In genomic region chr11:99040346-99040974, GRCm38 (mm10) we compare ENCODE assay signal across 8 mouse cellular contexts. TPM values are rescaled to one million over a fixed set of nuclear protein-coding genes. Genes with fewer than 3 reads are reported as not detected.
DNase-seq lines count a peak whose midpoint lies in the region; ATAC-seq and TF ChIP-seq lines count a peak whose summit lies in the region.

No protein-coding gene starts in this region.

- peak overlapping the region; percentile 19 for H3ac ChIP-seq in C2C12 (ENCODE audit: control insufficient read depth, insufficient read length, low read depth)

- H3K9ac ChIP-seq in midbrain, embryonic 15.5 days, result peak overlapping the region; percentile 77

- no peaks in the 10 kb centered on the region for H3K9me3 ChIP-seq in limb, embryonic 10.5 days (replicated peaks)
- no peaks in the 10 kb centered on the region for H3K9me3 ChIP-seq in midbrain, embryonic 15.5 days

- peaks cover 15% of the 10 kb centered on the region for H3K79me3 ChIP-seq in C2C12 (ENCODE audit: low read depth)

- H3K79me2 ChIP-seq in C2C12 (ENCODE audit: control insufficient read depth, insufficient read depth), result peaks cover 48% of the 10 kb centered on the region

- H3K4me2 ChIP-seq in midbrain, embryonic 15.5 days, result peak overlapping the region; percentile 99

- no peaks in the 10 kb centered on the region for H3K27me3 ChIP-seq in C2C12 (ENCODE audit: control insufficient read depth, insufficient read depth, insufficient read length)
- no peaks in the 10 kb centered on the region for H3K27me3 ChIP-seq in limb, embryonic 10.5 days (ENCODE audit: low read depth, poor library complexity, severe bottlenecking)
- no peaks in the 10 kb centered on the region for H3K27me3 ChIP-seq in midbrain, embryonic 15.5 days (replicated peaks)

- WGBS in limb, embryonic 10.5 days, result under 1% methylated on average over 17 of the region's 17 CpGs
- 2% methylated on average over 17 of the region's 17 CpGs for WGBS in midbrain, embryonic 15.5 days

- H3K36me3 ChIP-seq in C2C12 (ENCODE audit: control insufficient read depth, insufficient read depth), result no peaks in the 10 kb centered on the region
- H3K36me3 ChIP-seq in limb, embryonic 10.5 days, result peaks cover 29% of the 10 kb centered on the region
- no peaks in the 10 kb centered on the region for H3K36me3 ChIP-seq in midbrain, embryonic 15.5 days (replicated peaks)

- H3K4me1 ChIP-seq in limb, embryonic 10.5 days, result peaks cover 64% of the 10 kb centered on the region
- peaks cover 24% of the 10 kb centered on the region for H3K4me1 ChIP-seq in midbrain, embryonic 15.5 days

- TF ChIP-seq CTCF in C2C12 (IDR thresholded peaks at IDR 0.05; ENCODE audit: control insufficient read depth, insufficient read depth, insufficient read length), result no peak

- DNase-seq in cerebellum, adult 8-10 months, result peak; percentile 7
- DNase-seq in cerebellum, adult 9-10 months, result no peak
- DNase-seq in embryo, embryonic 9.5 days (ENCODE audit: extremely low spot score), result peak; percentile 78
- peak; percentile 63 for DNase-seq in heart, postnatal 4 days
- DNase-seq in limb, embryonic 10.5 days (ENCODE audit: low spot score), result no peak
- DNase-seq in urinary bladder, postnatal 4 days (ENCODE audit: low spot score in 2 of 2), result no peak

- peak overlapping the region; percentile 39 for H3K4me3 ChIP-seq in C2C12 (ENCODE audit: insufficient read depth, poor library complexity, severe bottlenecking)
- peak overlapping the region; percentile 89 for H3K4me3 ChIP-seq in limb, embryonic 10.5 days
- H3K4me3 ChIP-seq in midbrain, embryonic 15.5 days, result peak overlapping the region; percentile 72

- peak overlapping the region; percentile 97 for H3K27ac ChIP-seq in limb, embryonic 10.5 days
- H3K27ac ChIP-seq in midbrain, embryonic 15.5 days, result peak overlapping the region; percentile 80

- peak; percentile 59 for ATAC-seq in midbrain, embryonic 15.5 days (replicated peaks)

TF ChIP-seq in C2C12, 6 proteins besides CTCF, POLR2A, EP300 and RAD21:
- TF ChIP-seq MYOD1 (IDR thresholded peaks at IDR 0.05; ENCODE audit: control insufficient read depth, insufficient read length, low read depth), result no peak
- TF ChIP-seq USF1 (IDR thresholded peaks at IDR 0.05; ENCODE audit: low read depth), result no peak
- no peak for TF ChIP-seq MYOG (IDR thresholded peaks at IDR 0.05; ENCODE audit: control insufficient read depth, extremely low read depth, insufficient read length)
- no peak for TF ChIP-seq CEBPB (IDR thresholded peaks at IDR 0.05; ENCODE audit: low read depth)
- no peak for TF ChIP-seq FOSL1 (IDR thresholded peaks at IDR 0.05; ENCODE audit: insufficient read depth, low read length, poor library complexity, severe bottlenecking)
- TF ChIP-seq MAX (IDR thresholded peaks at IDR 0.05), result no peak

RNA-seq across cellular contexts. Expression of gene Igfbp4, which starts 0.6 kb away (rescaled TPM):
- 38.5 TPM for polyA plus RNA-seq in C2C12 (2012; fragmentation: generic; extraction: Trizol)
- total RNA-seq in heart, postnatal 4 days (2021), result 100 to 1,000 TPM; 204 to 217 TPM
- polyA plus RNA-seq in limb, embryonic 10.5 days (2016; fragmentation: Nextera tagmentation; extraction: Ambion mirVana), result 899 and 1,008 TPM in 2 replicates
- polyA plus RNA-seq in midbrain, embryonic 15.5 days (2015; fragmentation: Nextera tagmentation; extraction: Ambion mirVana), result 136 and 154 TPM in 2 replicates

RNA-seq across cellular contexts. Expression of gene Top2a, which starts 16.5 kb away (rescaled TPM):
- polyA plus RNA-seq in C2C12 (2012; fragmentation: generic; extraction: Trizol), result 83.8 TPM
- 100 to 1,000 TPM; 174 to 191 TPM for total RNA-seq in heart, postnatal 4 days (2021)
- polyA plus RNA-seq in limb, embryonic 10.5 days (2016; fragmentation: Nextera tagmentation; extraction: Ambion mirVana), result 291 and 354 TPM in 2 replicates
- polyA plus RNA-seq in midbrain, embryonic 15.5 days (2015; fragmentation: Nextera tagmentation; extraction: Ambion mirVana), result 31.8 and 33.9 TPM in 2 replicates

RNA-seq across cellular contexts. Expression of gene Tns4, which starts 48.6 kb away (rescaled TPM):
- polyA plus RNA-seq in C2C12 (2012; fragmentation: generic; extraction: Trizol), result 0.18 TPM
- total RNA-seq in heart, postnatal 4 days (2021), result under 1 TPM in 1 of 2 experiments, not detected in 1; 0.14 TPM
- polyA plus RNA-seq in limb, embryonic 10.5 days (2016; fragmentation: Nextera tagmentation; extraction: Ambion mirVana), result 0.74 and 1.4 TPM in 2 replicates
- polyA plus RNA-seq in midbrain, embryonic 15.5 days (2015; fragmentation: Nextera tagmentation; extraction: Ambion mirVana), result 0.09 TPM in 1 of 2 replicates, not detected in the other

RNA-seq across cellular contexts. Expression of gene Gjd3, which starts 57.6 kb away (rescaled TPM):
- polyA plus RNA-seq in C2C12 (2012; fragmentation: generic; extraction: Trizol), result not detected
- total RNA-seq in heart, postnatal 4 days (2021), result 1 to 10 TPM; 2.0 to 2.5 TPM
- polyA plus RNA-seq in limb, embryonic 10.5 days (2016; fragmentation: Nextera tagmentation; extraction: Ambion mirVana), result 0.24 and 0.29 TPM in 2 replicates
- 1.4 and 2.4 TPM in 2 replicates for polyA plus RNA-seq in midbrain, embryonic 15.5 days (2015; fragmentation: Nextera tagmentation; extraction: Ambion mirVana)

Comparison
In these comparisons a context has a peak if more than half of its experiments do, and no peak if none do; other contexts are left out.
1. DNase-seq: peak in cerebellum, adult 8-10 months (single experiment), embryo, embryonic 9.5 days (single experiment) and heart, postnatal 4 days (single experiment); none in cerebellum, adult 9-10 months (single experiment), limb, embryonic 10.5 days (single experiment) and urinary bladder, postnatal 4 days (0 of 2).
2. H3K4me3 ChIP-seq: peak in every context shown above with its lines; median percentile 89 in limb, embryonic 10.5 days; 72 in midbrain, embryonic 15.5 days; 39 in C2C12.